In the genomic region with DNA sequence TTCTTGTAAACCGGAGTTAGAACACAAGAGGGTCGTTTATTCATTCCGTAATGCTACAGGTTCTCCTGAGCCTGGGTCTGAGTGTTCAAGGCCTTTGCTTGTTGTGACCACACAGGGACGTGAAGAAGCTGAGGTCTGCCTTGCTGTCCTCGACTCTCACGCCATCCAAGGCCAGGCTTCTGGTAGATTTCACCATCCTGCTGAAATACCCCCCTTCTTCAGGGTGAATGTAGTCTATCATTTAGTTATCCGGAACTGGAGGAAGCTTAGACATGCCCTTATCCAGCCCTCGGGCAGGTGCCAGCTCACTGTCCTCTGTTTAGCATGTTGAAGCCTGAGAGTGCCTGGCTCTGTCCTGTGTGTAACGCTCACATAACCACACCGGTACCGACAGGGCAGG, we compare ENCODE assay signal across 16 mouse cellular contexts. TPM values are rescaled to one million over a fixed set of nuclear protein-coding genes. Genes with fewer than 3 reads are reported as not detected.
DNase-seq lines count a peak whose midpoint lies in the region; ATAC-seq lines count a peak whose summit lies in the region.
"Had no signal": no experiment of that assay in that cellular context is flagged by ENCODE, and none has a peak within 500 bp of the region (broad histone marks: within the 10 kb centered on the region; RNA-seq: fewer than 3 reads in every experiment).

No protein-coding gene starts in this region.

- peaks cover 58% of the 10 kb centered on the region for H3K36me3 ChIP-seq in liver, embryonic 11.5 days (ENCODE audit: control insufficient read depth, insufficient read depth, low read length)

- H3K9me3 ChIP-seq in liver, embryonic 11.5 days (ENCODE audit: control insufficient read depth, low read length): no peaks in the 10 kb centered on the region
- H3K9me3 ChIP-seq: embryonic facial prominence, embryonic 10.5 days; embryonic facial prominence, embryonic 12.5 days; forebrain, embryonic 13.5 days; forebrain, embryonic 15.5 days had no signal

- no peak overlapping the region for H3K4me2 ChIP-seq in liver, embryonic 11.5 days
- H3K4me2 ChIP-seq: embryonic facial prominence, embryonic 12.5 days; forebrain, embryonic 13.5 days; forebrain, embryonic 15.5 days had no signal

- H3K9ac ChIP-seq in liver, embryonic 11.5 days (ENCODE audit: low read depth, low read length): no peak overlapping the region
- H3K9ac ChIP-seq: embryonic facial prominence, embryonic 12.5 days; forebrain, embryonic 13.5 days; forebrain, embryonic 15.5 days; forebrain, postnatal 0 days had no signal

- DNase-seq in adrenal gland, adult 2 months: peak; percentile 67
- no peak for DNase-seq in adrenal gland, postnatal 25 days
- DNase-seq in adrenal gland, postnatal 10 days: peak; percentile 51
- DNase-seq in adrenal gland, postnatal 14 days: peak; percentile 65
- no peak for DNase-seq in liver, embryonic 11.5 days (ENCODE audit: low spot score)
- DNase-seq: cerebellum, adult 11-12 months; cerebellum, adult 2 months; cerebellum, adult 9-10 months; cerebellum, postnatal 10 days; cerebellum, postnatal 25 days; forebrain, postnatal 0 days had no signal

- no peak overlapping the region for H3K4me3 ChIP-seq in liver, embryonic 11.5 days (ENCODE audit: low read depth, low read length)
- H3K4me3 ChIP-seq: embryonic facial prominence, embryonic 10.5 days; embryonic facial prominence, embryonic 12.5 days; forebrain, embryonic 13.5 days; forebrain, embryonic 15.5 days had no signal

- no peaks in the 10 kb centered on the region for H3K27me3 ChIP-seq in liver, embryonic 11.5 days (replicated peaks; ENCODE audit: control insufficient read depth, insufficient read depth, low read length)
- H3K27me3 ChIP-seq: embryonic facial prominence, embryonic 12.5 days; forebrain, embryonic 13.5 days; forebrain, embryonic 15.5 days had no signal

- WGBS in liver, embryonic 11.5 days: 93% methylated on average over 11 of the region's 11 CpGs

- H3K27ac ChIP-seq in liver, embryonic 11.5 days (ENCODE audit: low read depth, low read length): no peak overlapping the region
- H3K27ac ChIP-seq: embryonic facial prominence, embryonic 10.5 days; embryonic facial prominence, embryonic 12.5 days; forebrain, embryonic 13.5 days; forebrain, embryonic 15.5 days had no signal

- peaks cover 3% of the 10 kb centered on the region; the same call in 1 of the 2 replicates for H3K4me1 ChIP-seq in liver, embryonic 11.5 days (replicated peaks; ENCODE audit: control insufficient read depth, insufficient read depth, low read length)
- H3K4me1 ChIP-seq: embryonic facial prominence, embryonic 12.5 days; forebrain, embryonic 13.5 days; forebrain, embryonic 15.5 days had no signal

- no peak for ATAC-seq in liver, embryonic 11.5 days (replicated peaks; ENCODE audit: low FRiP score)
- no peak for ATAC-seq in frontal cortex, adult (ENCODE audit: low TSS enrichment)
- ATAC-seq: forebrain, embryonic 13.5 days; forebrain, embryonic 15.5 days; forebrain, postnatal 0 days had no signal

RNA-seq across cellular contexts. Expression of a gene that starts 28.4 kb away (rescaled TPM):
- 10 to 100 TPM; 74.6 to 75.4 TPM for total RNA-seq in adrenal gland, adult 2 months (2021)
- 122 and 137 TPM in 2 replicates for polyA plus RNA-seq in adrenal gland, adult 2 months (2012; rRNA removed)
- 68.2 and 75.7 TPM in 2 replicates for total RNA-seq in adrenal gland, postnatal 25 days (2021)
- total RNA-seq in adrenal gland, postnatal 10 days (2021): 10 to 100 TPM; 65.9 to 79.5 TPM
- total RNA-seq in adrenal gland, postnatal 14 days (2021): 61.5 and 74.2 TPM in 2 replicates
- 41.1 and 41.4 TPM in 2 replicates for polyA plus RNA-seq in liver, embryonic 11.5 days (2014; fragmentation: Nextera tagmentation; extraction: Ambion mirVana)

RNA-seq across cellular contexts. Expression of a gene that starts 28.5 kb away (rescaled TPM):
- total RNA-seq in adrenal gland, adult 2 months (2021): 10 to 100 TPM; 67.0 to 76.7 TPM
- 68.9 and 71.4 TPM in 2 replicates for polyA plus RNA-seq in adrenal gland, adult 2 months (2012; rRNA removed)
- 53.3 and 58.5 TPM in 2 replicates for total RNA-seq in adrenal gland, postnatal 25 days (2021)
- total RNA-seq in adrenal gland, postnatal 10 days (2021): 10 to 100 TPM; 63.5 to 69.7 TPM
- 65.5 and 75.1 TPM in 2 replicates for total RNA-seq in adrenal gland, postnatal 14 days (2021)
- polyA plus RNA-seq in liver, embryonic 11.5 days (2014; fragmentation: Nextera tagmentation; extraction: Ambion mirVana): 59.1 and 64.1 TPM in 2 replicates

RNA-seq across cellular contexts. Expression of a gene that starts 35.0 kb away (rescaled TPM):
- 10 to 100 TPM; 21.2 to 23.1 TPM for total RNA-seq in adrenal gland, adult 2 months (2021)
- 27.4 and 37.4 TPM in 2 replicates for polyA plus RNA-seq in adrenal gland, adult 2 months (2012; rRNA removed)
- 21.6 and 26.5 TPM in 2 replicates for total RNA-seq in adrenal gland, postnatal 25 days (2021)
- 10 to 100 TPM; 15.2 to 17.5 TPM for total RNA-seq in adrenal gland, postnatal 10 days (2021)
- 14.6 and 18.0 TPM in 2 replicates for total RNA-seq in adrenal gland, postnatal 14 days (2021)
- 27.9 and 29.5 TPM in 2 replicates for polyA plus RNA-seq in liver, embryonic 11.5 days (2014; fragmentation: Nextera tagmentation; extraction: Ambion mirVana)

RNA-seq across cellular contexts. Expression of a gene that starts 35.2 kb away (rescaled TPM):
- total RNA-seq in adrenal gland, adult 2 months (2021): 10 to 100 TPM; 32.6 to 34.0 TPM
- polyA plus RNA-seq in adrenal gland, adult 2 months (2012; rRNA removed): 60.4 and 73.3 TPM in 2 replicates
- total RNA-seq in adrenal gland, postnatal 25 days (2021): 39.9 and 43.2 TPM in 2 replicates
- 10 to 100 TPM; 18.9 to 22.8 TPM for total RNA-seq in adrenal gland, postnatal 10 days (2021)
- total RNA-seq in adrenal gland, postnatal 14 days (2021): 22.0 and 23.2 TPM in 2 replicates
- polyA plus RNA-seq in liver, embryonic 11.5 days (2014; fragmentation: Nextera tagmentation; extraction: Ambion mirVana): 46.5 and 48.5 TPM in 2 replicates

Comparison
In these comparisons a context has a peak if more than half of its experiments do, and no peak if none do; other contexts are left out.
1. DNase-seq: peak in adrenal gland, adult 2 months (single experiment), adrenal gland, postnatal 10 days (single experiment) and adrenal gland, postnatal 14 days (single experiment); none in adrenal gland, postnatal 25 days (single experiment) and liver, embryonic 11.5 days (single experiment).